Mouse (Mus musculus) forebrain, postnatal 0 days (tissue): ENCODE results near the gene Chd9. TPM values are rescaled to one million over a fixed set of nuclear protein-coding genes. Genes with fewer than 3 reads are reported as not detected.
A peak's percentile ranks its signal among the peaks of the same experiment; 100 is the strongest.

Source experiments
- ATAC-seq: fragments of 200-750 bp; cut with Nextera tagmentation; 2 replicates; pipeline ENCODE4 v1.8.0; 2017; ENCODE audit warnings: mild to moderate bottlenecking, moderate library complexity
- DNase-seq: peaks from one replicate; pipeline ENCODE4 v3.0.0-alpha.2; 2015
- H3K27ac ChIP-seq: fragments of 300-500 bp; sonication (generic); 2 replicates; pipeline ENCODE4 v1.5.1; 2014; ENCODE audit warnings: low read depth, mild to moderate bottlenecking, antibody characterized with exemption, low read length, moderate library complexity, mixed read lengths
- H3K27me3 ChIP-seq: fragments of 300-500 bp; sonication (generic); 2 replicates; pipeline ENCODE4 v1.6.1; 2014; ENCODE audit warnings: mild to moderate bottlenecking, low read length, mixed read lengths; ENCODE audit not compliant: insufficient read depth
- H3K36me3 ChIP-seq: fragments of 300-500 bp; sonication (generic); 2 replicates; pipeline ENCODE4 v1.6.1; 2014; ENCODE audit warnings: mild to moderate bottlenecking, moderate library complexity; ENCODE audit not compliant: insufficient read depth
- H3K4me1 ChIP-seq: fragments of 300-500 bp; sonication (generic); 2 replicates; pipeline ENCODE4 v1.6.1; 2014; ENCODE audit warnings: antibody characterized with exemption; ENCODE audit not compliant: insufficient read depth
- H3K4me2 ChIP-seq: fragments of 300-500 bp; sonication (generic); 2 replicates; pipeline ENCODE4 v1.6.1; 2014; ENCODE audit warnings: low read depth, mild to moderate bottlenecking, moderate library complexity
- H3K4me3 ChIP-seq: fragments of 300-500 bp; sonication (generic); 2 replicates; pipeline ENCODE4 v1.5.1; 2014; ENCODE audit warnings: low read depth, low read length, mixed read lengths
- H3K9ac ChIP-seq: fragments of 300-500 bp; sonication (generic); 2 replicates; pipeline ENCODE4 v1.6.1; 2014; ENCODE audit warnings: mild to moderate bottlenecking
- H3K9me3 ChIP-seq: fragments of 300-500 bp; sonication (generic); 2 replicates; pipeline ENCODE4 v1.6.1; 2016; ENCODE audit warnings: low read length
- CTCF ChIP-seq: sonication (generic); IDR thresholded peaks from 2 replicates; pipeline ENCODE4 v1.5.1; 2016; ENCODE audit warnings: antibody characterized with exemption, control low read depth, low read depth
- WGBS: fragments of 180-500 bp; shearing (Covaris S2); extraction: QIAGEN DNeasy Blood & Tissue Kit; methylation state at CpG from one replicate; pipeline ENCODE4 v1.1.7; 2014; 5-methylcytosine and 5-hydroxymethylcytosine counted together
- polyA plus RNA-seq: library from polyadenylated mRNA; unstranded; fragments of >200 nt; fragmentation: Nextera tagmentation; extraction: Ambion mirVana; gene quantifications from 2 replicates; pipeline ENCODE4 v1.2.1, GENCODE M21; 2015
- total RNA-seq: library from RNA; depleted of rRNA; stranded (reverse); fragments of >200 nt; gene quantifications from 2 replicates; pipeline ENCODE4 v1.2.3, GENCODE M21; 2014

Gene Chd9
- total and polyA plus RNA-seq, 2 experiments from 2014 or later: 73.6 to 74.5 TPM

GRCm38 (mm10) chr8:90816061-90816882, 11.9 kb upstream of the Chd9 start:
- H3K9me3 ChIP-seq: no peaks in the 10 kb centered on the region
- no peaks in the 10 kb centered on the region for H3K36me3 ChIP-seq
- TF ChIP-seq CTCF: no peak
- peak; percentile 51 for DNase-seq
- no peak overlapping the region; the same call in 1 of the 2 replicates for H3K9ac ChIP-seq
- ATAC-seq: peak; percentile 47
- H3K4me1 ChIP-seq: no peaks in the 10 kb centered on the region
- H3K27ac ChIP-seq: no peak overlapping the region
- WGBS: 42% methylated on average over 23 of the region's 23 CpGs
- 0 out of 2 replicates have a peak overlapping the region, but pooled peaks have one; percentile 1 for H3K4me2 ChIP-seq
- no peaks in the 10 kb centered on the region for H3K27me3 ChIP-seq
- no peak overlapping the region for H3K4me3 ChIP-seq

GRCm38 (mm10) chr8:90817293-90817692, 10.9 kb upstream of the Chd9 start, which contains the start of gene Gm19935:
Gm19935 (minus strand) TSS chr8:90817393.
- no peaks in the 10 kb centered on the region for H3K36me3 ChIP-seq
- 86% methylated on average over 2 of the region's 2 CpGs for WGBS
- DNase-seq: no peak
- ATAC-seq: no peak
- H3K27me3 ChIP-seq: no peaks in the 10 kb centered on the region
- H3K4me3 ChIP-seq: no peak within 1 kb of the TSS
- no peak within 1 kb of the TSS for H3K27ac ChIP-seq
- H3K4me2 ChIP-seq: 0 out of 2 replicates have a peak within 1 kb of the TSS, but pooled peaks have one; percentile 1
- H3K4me1 ChIP-seq: no peaks in the 10 kb centered on the region
- no peak within 1 kb of the TSS for H3K9ac ChIP-seq
- no peak for TF ChIP-seq CTCF
- no peaks in the 10 kb centered on the region for H3K9me3 ChIP-seq

GRCm38 (mm10) chr8:90819561-90820320, 8.4 kb upstream of the Chd9 start:
- Histone ChIP-seq H3K9me3 (no peaks in the 10 kb centered on the region), H3K4me1 (no peaks in the 10 kb centered on the region), H3K9ac (no peak overlapping the region), H3K27ac (no peak overlapping the region), H3K4me2 (no peak overlapping the region), H3K4me3 (no peak overlapping the region), H3K27me3 (no peaks in the 10 kb centered on the region), H3K36me3 (no peaks in the 10 kb centered on the region)
- DNase-seq (no peak), ATAC-seq (no peak)
- 83% methylated on average over 9 of the region's 9 CpGs for WGBS
- no peak for TF ChIP-seq CTCF

- no peak for DNase-seq
- Histone ChIP-seq H3K9ac (no peak overlapping the region), H3K36me3 (no peaks in the 10 kb centered on the region), H3K27ac (no peak overlapping the region), H3K4me1 (no peaks in the 10 kb centered on the region), H3K4me3 (no peak overlapping the region), H3K9me3 (no peaks in the 10 kb centered on the region), H3K4me2 (no peak overlapping the region), H3K27me3 (no peaks in the 10 kb centered on the region)
- no peak for ATAC-seq
- TF ChIP-seq CTCF: no peak
- WGBS: 82% methylated on average over 4 of the region's 4 CpGs
Observed at GRCm38 (mm10) chr8:90820321-90820696, 7.8 kb upstream of the Chd9 start.

GRCm38 (mm10) chr8:90822443-90822842, 5.7 kb upstream of the Chd9 start:
- Histone ChIP-seq H3K4me2 (no peak overlapping the region), H3K27me3 (no peaks in the 10 kb centered on the region), H3K36me3 (no peaks in the 10 kb centered on the region), H3K27ac (no peak overlapping the region), H3K4me3 (no peak overlapping the region), H3K9ac (no peak overlapping the region), H3K4me1 (no peaks in the 10 kb centered on the region), H3K9me3 (no peaks in the 10 kb centered on the region)
- 60% methylated on average over 11 of the region's 11 CpGs for WGBS
- ATAC-seq (no peak), DNase-seq (no peak)
- no peak for TF ChIP-seq CTCF

- no peak overlapping the region for H3K27ac ChIP-seq
- no peaks in the 10 kb centered on the region for H3K9me3 ChIP-seq
- H3K4me3 ChIP-seq: no peak overlapping the region
- no peaks in the 10 kb centered on the region for H3K36me3 ChIP-seq
- DNase-seq (no peak), ATAC-seq (no peak)
- no peak overlapping the region for H3K9ac ChIP-seq
- no peaks in the 10 kb centered on the region for H3K27me3 ChIP-seq
- WGBS: 90% methylated on average over 9 of the region's 9 CpGs
- H3K4me2 ChIP-seq: no peak overlapping the region
- H3K4me1 ChIP-seq: peaks cover 4% of the 10 kb centered on the region; the same call in 1 of the 2 replicates
- no peak for TF ChIP-seq CTCF
Observed at GRCm38 (mm10) chr8:90825459-90825871, 2.7 kb upstream of the Chd9 start.
